Comparison of ENCODE assay signal across 24 mouse cellular contexts in genomic region chr7:48898416-48898815, GRCm38 (mm10). TPM values are rescaled to one million over a fixed set of nuclear protein-coding genes. Genes with fewer than 3 reads are reported as not detected.
DNase-seq lines count a peak whose midpoint lies in the region; ATAC-seq lines count a peak whose summit lies in the region.
"Had no signal": no experiment of that assay in that cellular context is flagged by ENCODE, and none has a peak within 500 bp of the region (broad histone marks: within the 10 kb centered on the region; RNA-seq: fewer than 3 reads in every experiment).

No protein-coding gene starts in this region.

- no peak overlapping the region for H3K9ac ChIP-seq in heart, embryonic 11.5 days (ENCODE audit: low read depth, low read length)
- H3K9ac ChIP-seq in kidney, embryonic 15.5 days = no peak overlapping the region
- H3K9ac ChIP-seq: embryonic facial prominence, embryonic 12.5 days; limb, embryonic 12.5 days; liver, embryonic 12.5 days had no signal

- no peak overlapping the region for H3K4me3 ChIP-seq in heart, embryonic 11.5 days (ENCODE audit: low read depth, low read length)
- H3K4me3 ChIP-seq in kidney, embryonic 15.5 days (replicated peaks) = no peak overlapping the region
- H3K4me3 ChIP-seq: embryonic facial prominence, embryonic 12.5 days; erythroblast, embryonic 14.5 days; limb, embryonic 12.5 days; liver, embryonic 12.5 days; midbrain, embryonic 10.5 days had no signal

- no peak for ATAC-seq in heart, embryonic 11.5 days (replicated peaks; ENCODE audit: insufficient number of reproducible peaks, low FRiP score, low TSS enrichment)
- ATAC-seq in kidney, embryonic 15.5 days (replicated peaks; ENCODE audit: low FRiP score) = no peak
- ATAC-seq: liver, embryonic 12.5 days had no signal

- no peaks in the 10 kb centered on the region for H3K36me3 ChIP-seq in heart, embryonic 11.5 days (ENCODE audit: control insufficient read depth, insufficient read depth, low read length)
- H3K36me3 ChIP-seq in kidney, embryonic 15.5 days = no peaks in the 10 kb centered on the region
- H3K36me3 ChIP-seq: embryonic facial prominence, embryonic 12.5 days; limb, embryonic 12.5 days; liver, embryonic 12.5 days; midbrain, embryonic 10.5 days had no signal

- WGBS in heart, embryonic 11.5 days (ENCODE audit: insufficient replicate concordance) = 53% methylated on average over 9 of the region's 9 CpGs
- 48% methylated on average over 9 of the region's 9 CpGs for WGBS in kidney, embryonic 15.5 days

- H3K4me2 ChIP-seq in heart, embryonic 11.5 days = no peak overlapping the region
- peak overlapping the region; percentile 27; the same call in 1 of the 2 replicates for H3K4me2 ChIP-seq in kidney, embryonic 15.5 days
- H3K4me2 ChIP-seq: embryonic facial prominence, embryonic 12.5 days; limb, embryonic 12.5 days; liver, embryonic 12.5 days had no signal

- H3K4me1 ChIP-seq in heart, embryonic 11.5 days (ENCODE audit: control insufficient read depth, insufficient read depth, low read length) = peaks cover 55% of the 10 kb centered on the region
- H3K4me1 ChIP-seq in kidney, embryonic 15.5 days = peaks cover 31% of the 10 kb centered on the region

- H3K27ac ChIP-seq in heart, embryonic 11.5 days (ENCODE audit: low read depth, low read length) = 0 out of 2 replicates have a peak overlapping the region, but pooled peaks have one; percentile 1
- peak overlapping the region; percentile 41; the same call in 1 of the 2 replicates for H3K27ac ChIP-seq in kidney, embryonic 15.5 days
- H3K27ac ChIP-seq: hindbrain, postnatal 0 days; limb, embryonic 12.5 days; liver, embryonic 12.5 days had no signal

- DNase-seq in heart, adult 9 months (ENCODE audit: low spot score in 2 of 2) = no peak
- DNase-seq in kidney, postnatal 10 days = no peak
- DNase-seq in thymus, postnatal 14 days = peak; percentile 32
- no peak for DNase-seq in thymus, adult 18-20 months
- peak; percentile 33 for DNase-seq in naive thymus-derived CD4-positive, alpha-beta T cell, adult 2 months (ENCODE audit: low read depth)
- no peak for DNase-seq in frontal cortex, postnatal 14 days (ENCODE audit: low spot score in 2 of 2)
- DNase-seq: adrenal gland, postnatal 10 days; B cell, adult 2 months; cerebellum, adult 9-10 months; gastrocnemius, postnatal 25 days; kidney, adult 2 months; kidney, postnatal 4 days; retina, postnatal 1 day; thymus, postnatal 25 days had no signal

- no peaks in the 10 kb centered on the region for H3K9me3 ChIP-seq in heart, embryonic 11.5 days (replicated peaks; ENCODE audit: control insufficient read depth, low read length)
- no peaks in the 10 kb centered on the region for H3K9me3 ChIP-seq in kidney, embryonic 15.5 days (replicated peaks)
- H3K9me3 ChIP-seq: embryonic facial prominence, embryonic 12.5 days; limb, embryonic 12.5 days; liver, embryonic 12.5 days; midbrain, embryonic 10.5 days had no signal

- no peaks in the 10 kb centered on the region for H3K27me3 ChIP-seq in heart, embryonic 11.5 days (ENCODE audit: control insufficient read depth, insufficient read depth, low read length)
- H3K27me3 ChIP-seq in kidney, embryonic 15.5 days = peaks cover 3% of the 10 kb centered on the region; the same call in 1 of the 2 replicates
- H3K27me3 ChIP-seq: Patski had no signal

RNA-seq across cellular contexts. Expression of gene Nav2, which starts 10.1 kb away (rescaled TPM):
- polyA plus RNA-seq in heart, embryonic 11.5 days (2014; fragmentation: Nextera tagmentation; extraction: Ambion mirVana) = 22.4 and 32.2 TPM in 2 replicates
- polyA plus RNA-seq in kidney, embryonic 15.5 days (2015; fragmentation: Nextera tagmentation; extraction: Ambion mirVana) = 27.0 and 28.8 TPM in 2 replicates

RNA-seq across cellular contexts. Expression of gene E2f8, which starts 17.0 kb away (rescaled TPM):
- 20.7 and 22.7 TPM in 2 replicates for polyA plus RNA-seq in heart, embryonic 11.5 days (2014; fragmentation: Nextera tagmentation; extraction: Ambion mirVana)
- polyA plus RNA-seq in kidney, embryonic 15.5 days (2015; fragmentation: Nextera tagmentation; extraction: Ambion mirVana) = 22.8 and 22.9 TPM in 2 replicates

RNA-seq across cellular contexts. Expression of gene Csrp3, which starts 50.6 kb away (rescaled TPM):
- polyA plus RNA-seq in heart, embryonic 11.5 days (2014; fragmentation: Nextera tagmentation; extraction: Ambion mirVana) = 1,436 and 1,472 TPM in 2 replicates
- 4.9 and 11.3 TPM in 2 replicates for polyA plus RNA-seq in kidney, embryonic 15.5 days (2015; fragmentation: Nextera tagmentation; extraction: Ambion mirVana)
- polyA plus RNA-seq: erythroblast, embryonic 14.5 days; forebrain, embryonic 14.5 days; hindbrain, postnatal 0 days; Patski had no signal

Comparison
In these comparisons a context has a peak if more than half of its experiments do, and no peak if none do; other contexts are left out.
1. DNase-seq: peak in thymus, postnatal 14 days (single experiment) and naive thymus-derived CD4-positive, alpha-beta T cell, adult 2 months (single experiment); none in heart, adult 9 months (0 of 2), kidney, postnatal 10 days (single experiment), thymus, adult 18-20 months (0 of 2) and frontal cortex, postnatal 14 days (0 of 2).
2. RNA of gene Csrp3, which starts 50.6 kb away (polyA plus RNA-seq): 1,436 to 1,472 TPM in heart, embryonic 11.5 days; 4.9 to 11.3 TPM in kidney, embryonic 15.5 days; every median in the first group is over 100 times any median in the second.